8 mouse cellular contexts compared by ENCODE assay signal in the genomic region with DNA sequence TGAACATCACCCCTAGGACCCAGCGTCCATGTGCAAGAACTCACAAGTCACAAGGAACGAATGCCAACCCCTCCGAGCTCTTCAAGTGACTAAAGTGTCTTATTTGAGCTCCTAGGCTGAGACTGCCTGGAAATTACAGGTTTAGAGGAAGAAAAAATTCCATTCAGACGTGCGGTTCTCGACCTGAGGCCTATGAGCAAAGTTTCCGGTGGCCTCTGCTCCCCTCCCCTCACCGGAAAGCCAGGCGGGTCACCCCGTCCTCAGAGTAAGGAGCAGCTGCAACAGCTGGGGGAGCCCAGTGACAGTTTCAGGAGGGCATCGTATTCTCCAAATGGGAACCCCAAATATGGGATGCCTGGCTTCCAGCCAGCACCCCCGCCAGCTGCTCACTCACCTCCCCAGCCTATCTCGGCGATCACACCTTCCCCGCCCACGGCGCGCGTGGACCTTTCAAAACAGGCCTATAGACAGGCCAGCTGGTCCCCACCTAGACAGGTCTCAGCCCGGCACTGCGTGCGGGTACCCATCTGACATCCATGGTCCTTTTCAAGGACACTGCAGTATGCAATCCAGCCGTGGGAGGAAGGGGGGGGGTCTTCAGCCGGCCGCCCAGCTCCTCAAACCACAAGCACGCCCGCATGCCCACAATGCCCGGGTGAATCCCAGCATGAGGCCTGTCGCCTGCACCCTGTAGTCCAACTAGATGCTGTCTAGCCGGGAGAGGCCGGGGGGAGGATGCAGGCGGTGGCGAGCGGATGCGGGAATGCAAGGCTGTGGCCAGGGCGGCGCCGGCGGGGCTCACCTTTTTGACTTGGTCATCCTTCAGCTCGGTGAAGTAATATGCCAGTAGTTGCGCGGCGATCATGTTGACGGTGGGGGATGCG. TPM values are rescaled to one million over a fixed set of nuclear protein-coding genes. Genes with fewer than 3 reads are reported as not detected.
A peak's percentile ranks its signal among the peaks of the same experiment; 100 is the strongest.
DNase-seq lines count a peak whose midpoint lies in the region; ATAC-seq and TF ChIP-seq lines count a peak whose summit lies in the region.

No protein-coding gene starts in this region.

- DNase-seq in 416B (ENCODE audit: low read depth) (peak; percentile 79), MN1 (ENCODE audit: low spot score) (peak; percentile 42)
- DNase-seq in heart, adult 9 months (ENCODE audit: low spot score in 2 of 2): peak; percentile 57 to 67
- peak; percentile 67 for DNase-seq in kidney, adult 2 months
- no peak for DNase-seq in liver, embryonic 14.5 days (ENCODE audit: low read depth in 3 of 3, low spot score in 3 of 3)
- peak; percentile 76 to 84 for DNase-seq in thymus, postnatal 36 days

- H3K36me3 ChIP-seq in embryonic facial prominence, embryonic 12.5 days: no peaks in the 10 kb centered on the region
- no peaks in the 10 kb centered on the region for H3K36me3 ChIP-seq in kidney, adult 2 months (ENCODE audit: control insufficient read depth, insufficient read depth, low read length)
- peaks cover 3% of the 10 kb centered on the region; the same call in 1 of the 2 replicates for H3K36me3 ChIP-seq in liver, embryonic 14.5 days (replicated peaks; ENCODE audit: control insufficient read depth, insufficient read depth, low read depth)
- H3K36me3 ChIP-seq in neural tube, embryonic 12.5 days: no peaks in the 10 kb centered on the region

- TF ChIP-seq CTCF in kidney, adult 2 months (conservative IDR thresholded peaks at IDR 0.05; ENCODE audit: insufficient read depth, insufficient read length, low read depth, low read length): no peak
- TF ChIP-seq CTCF in liver, embryonic 14.5 days (IDR thresholded peaks at IDR 0.05; ENCODE audit: low read depth): no peak

- 3% methylated on average over 45 of the region's 45 CpGs for WGBS in embryonic facial prominence, embryonic 12.5 days
- 3% methylated on average over 45 of the region's 45 CpGs for WGBS in kidney, adult 2 months
- 3% methylated on average over 45 of the region's 45 CpGs for WGBS in liver, embryonic 14.5 days (ENCODE audit: insufficient replicate concordance)
- 5% methylated on average over 45 of the region's 45 CpGs for WGBS in neural tube, embryonic 12.5 days

- peak; percentile 3; the same call in 1 of the 2 replicates for ATAC-seq in embryonic facial prominence, embryonic 12.5 days (ENCODE audit: insufficient number of reproducible peaks, insufficient read depth, low FRiP score, low TSS enrichment)
- ATAC-seq in liver, embryonic 14.5 days (ENCODE audit: insufficient read depth): peak; percentile 3; the same call in 1 of the 2 replicates
- peak; percentile 65 for ATAC-seq in neural tube, embryonic 12.5 days (ENCODE audit: low FRiP score, low read depth)

- peak overlapping the region; percentile 70 for H3K27ac ChIP-seq in embryonic facial prominence, embryonic 12.5 days
- peak overlapping the region; percentile 81 for H3K27ac ChIP-seq in kidney, adult 2 months (ENCODE audit: insufficient read depth, low read depth, low read length)
- peak overlapping the region; percentile 91 for H3K27ac ChIP-seq in liver, embryonic 14.5 days
- peak overlapping the region; percentile 59; the same call in 1 of the 2 replicates for H3K27ac ChIP-seq in neural tube, embryonic 12.5 days

- TF ChIP-seq EP300 in liver, embryonic 14.5 days (IDR thresholded peaks at IDR 0.05; ENCODE audit: low read depth): no peak

- H3K4me3 ChIP-seq in embryonic facial prominence, embryonic 12.5 days: peak overlapping the region; percentile 67
- H3K4me3 ChIP-seq in kidney, adult 2 months (ENCODE audit: insufficient read depth, low read depth, low read length): peak overlapping the region; percentile 67
- peak overlapping the region; percentile 78 to 79 for H3K4me3 ChIP-seq in liver, embryonic 14.5 days (ENCODE audit: insufficient read depth in 1 of 2, low read depth in 2 of 2, low read length in 2 of 2)
- H3K4me3 ChIP-seq in neural tube, embryonic 12.5 days: peak overlapping the region; percentile 69

- TF ChIP-seq POLR2A in kidney, adult 2 months (IDR thresholded peaks at IDR 0.05; ENCODE audit: low read depth, low read length): no peak

- no peaks in the 10 kb centered on the region; the same call in 1 of the 2 replicates for H3K27me3 ChIP-seq in embryonic facial prominence, embryonic 12.5 days
- no peaks in the 10 kb centered on the region for H3K27me3 ChIP-seq in kidney, adult 2 months (replicated peaks; ENCODE audit: control insufficient read depth, insufficient read depth, low read length)
- no peaks in the 10 kb centered on the region for H3K27me3 ChIP-seq in liver, embryonic 14.5 days (ENCODE audit: control insufficient read depth, insufficient read depth, low read length)
- H3K27me3 ChIP-seq in neural tube, embryonic 12.5 days (replicated peaks): no peaks in the 10 kb centered on the region

- H3K4me2 ChIP-seq in embryonic facial prominence, embryonic 12.5 days (replicated peaks): peak overlapping the region; percentile 93
- H3K4me2 ChIP-seq in liver, embryonic 14.5 days (ENCODE audit: low read depth): peak overlapping the region; percentile 98
- H3K4me2 ChIP-seq in neural tube, embryonic 12.5 days (replicated peaks): peak overlapping the region; percentile 93

- peak overlapping the region; percentile 67 for H3K9ac ChIP-seq in embryonic facial prominence, embryonic 12.5 days
- peak overlapping the region; percentile 98 for H3K9ac ChIP-seq in liver, embryonic 14.5 days (replicated peaks)
- H3K9ac ChIP-seq in neural tube, embryonic 12.5 days: peak overlapping the region; percentile 67

- H3K4me1 ChIP-seq in embryonic facial prominence, embryonic 12.5 days: peaks cover 31% of the 10 kb centered on the region; the same call in 1 of the 2 replicates
- H3K4me1 ChIP-seq in kidney, adult 2 months (ENCODE audit: control insufficient read depth, insufficient read depth, low read length): peaks cover 3% of the 10 kb centered on the region; the same call in 1 of the 2 replicates
- H3K4me1 ChIP-seq in liver, embryonic 14.5 days (replicated peaks; ENCODE audit: control insufficient read depth in 2 of 2, insufficient read depth in 2 of 2, low read length in 1 of 2): peaks cover 61 to 68% of the 10 kb centered on the region in 2 experiments
- H3K4me1 ChIP-seq in neural tube, embryonic 12.5 days: peaks cover 21% of the 10 kb centered on the region

- no peaks in the 10 kb centered on the region for H3K9me3 ChIP-seq in embryonic facial prominence, embryonic 12.5 days
- no peaks in the 10 kb centered on the region for H3K9me3 ChIP-seq in liver, embryonic 14.5 days (ENCODE audit: control insufficient read depth, low read length)
- no peaks in the 10 kb centered on the region for H3K9me3 ChIP-seq in neural tube, embryonic 12.5 days

RNA-seq across cellular contexts. Expression of gene Hk1, which starts 40.3 kb away (rescaled TPM):
- 38.2 and 40.4 TPM in 2 replicates for polyA plus RNA-seq in embryonic facial prominence, embryonic 12.5 days (2016; fragmentation: Nextera tagmentation; extraction: Ambion mirVana)
- 60.5 and 60.9 TPM in 2 replicates for polyA plus RNA-seq in kidney, adult 2 months (2012; rRNA removed)
- 40.8 and 56.1 TPM in 2 replicates for polyA plus RNA-seq in liver, embryonic 14.5 days (2012; rRNA removed)
- polyA plus RNA-seq in liver, embryonic 14.5 days (2014; fragmentation: Nextera tagmentation; extraction: Ambion mirVana): 54.2 and 58.7 TPM in 2 replicates
- 59.9 and 64.7 TPM in 2 replicates for polyA plus RNA-seq in neural tube, embryonic 12.5 days (2016; fragmentation: Nextera tagmentation; extraction: Ambion mirVana)

Comparison
In these comparisons a context has a peak if more than half of its experiments do, and no peak if none do; other contexts are left out.
1. DNase-seq: peak in 416B (single experiment), MN1 (single experiment), heart, adult 9 months (2 of 2), kidney, adult 2 months (single experiment) and thymus, postnatal 36 days (2 of 2); none in liver, embryonic 14.5 days (0 of 3).
2. ATAC-seq: peak in every context shown above with its lines; median percentile 65 in neural tube, embryonic 12.5 days; 3 in embryonic facial prominence, embryonic 12.5 days; 3 in liver, embryonic 14.5 days.
3. Peak in every context shown above with its lines, with median percentiles within 50 percentile points of each other: H3K27ac ChIP-seq, H3K4me2 ChIP-seq, H3K4me3 ChIP-seq and H3K9ac ChIP-seq.